Comparison of ENCODE assay signal across 20 mouse cellular contexts in the genomic region with DNA sequence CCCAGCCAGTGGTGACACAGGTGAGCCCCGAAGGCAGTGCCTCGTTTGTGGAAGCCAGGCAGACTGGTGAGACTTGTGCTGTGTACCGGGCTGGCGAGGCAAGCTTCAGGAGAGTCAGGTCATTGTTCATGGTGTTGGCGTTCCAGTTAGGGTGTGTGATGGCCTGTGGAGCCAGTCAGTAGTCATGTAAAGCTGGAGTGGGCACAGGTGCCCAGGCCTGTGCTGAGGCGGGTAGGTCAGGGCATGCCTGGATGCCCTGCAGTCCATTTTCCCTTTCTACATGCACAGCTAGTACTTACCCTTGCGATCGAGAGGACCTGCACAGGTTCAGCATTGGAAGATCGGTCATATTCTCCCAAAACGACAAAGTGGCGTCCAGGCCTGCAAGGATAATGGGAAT. TPM values are rescaled to one million over a fixed set of nuclear protein-coding genes. Genes with fewer than 3 reads are reported as not detected.
"Had no signal": no experiment of that assay in that cellular context is flagged by ENCODE, and none has a peak within 500 bp of the region (broad histone marks: within the 10 kb centered on the region; RNA-seq: fewer than 3 reads in every experiment).

No protein-coding gene starts in this region.

- H3K27ac ChIP-seq: liver, embryonic 15.5 days; lung, embryonic 15.5 days; macrophage; neural tube, embryonic 12.5 days; stomach, embryonic 15.5 days; stomach, postnatal 0 days had no signal

- DNase-seq: liver, postnatal 0 days; lung, adult 2 months; lung, postnatal 14 days; lung, postnatal 36 days; midbrain, embryonic 14.5 days; right cerebral cortex, postnatal 14 days; thymus, adult 2 months; thymus, postnatal 25 days; thymus, postnatal 4 days had no signal

- H3K9ac ChIP-seq: liver, embryonic 15.5 days; liver, postnatal 0 days; lung, embryonic 15.5 days; neural tube, embryonic 12.5 days; stomach, embryonic 15.5 days had no signal

- H3K27me3 ChIP-seq: liver, embryonic 15.5 days; lung, embryonic 15.5 days; megakaryocyte, embryonic 14.5 days; neural tube, embryonic 12.5 days; stomach, embryonic 15.5 days had no signal

- ATAC-seq: liver, postnatal 0 days; lung, postnatal 0 days; midbrain, embryonic 16.5 days had no signal

- H3K4me3 ChIP-seq: liver, embryonic 15.5 days; lung, embryonic 15.5 days; neural tube, embryonic 12.5 days; stomach, embryonic 15.5 days had no signal

- H3K4me2 ChIP-seq: liver, embryonic 15.5 days; lung, embryonic 15.5 days; midbrain, embryonic 11.5 days; neural tube, embryonic 12.5 days; stomach, embryonic 15.5 days had no signal

- H3K9me3 ChIP-seq: liver, embryonic 15.5 days; lung, embryonic 15.5 days; megakaryocyte, embryonic 14.5 days; neural tube, embryonic 12.5 days; stomach, embryonic 15.5 days had no signal

RNA-seq across cellular contexts. Expression of a gene that starts 1.1 kb away (rescaled TPM):
- polyA plus RNA-seq: macrophage had no signal

RNA-seq across cellular contexts. Expression of a gene that starts 10.7 kb away (rescaled TPM):
- total RNA-seq: neutrophil, adult 5-6 weeks had no signal
